Mouse (Mus musculus): ENCODE data around the gene Cmtm2a. TPM values are rescaled to one million over a fixed set of nuclear protein-coding genes. Genes with fewer than 3 reads are reported as not detected.
"Not testable (repeated sequence)": the region's sequence is repeated elsewhere in the genome, so short reads cannot be mapped to it uniquely, and the experiment has no call there.

Cmtm2a gene
- not detected in 2 replicates for total RNA-seq (2014; rRNA removed)
- polyA plus RNA-seq (2012; rRNA removed): not detected in 2 replicates

GRCm38 (mm10) chr8:104293081-104293480 is at the start of gene Cmtm2a:
Gene Cmtm2a, minus strand, starts transcription at chr8:104293181.
- not testable (repeated sequence) for H3K27ac ChIP-seq (replicated peaks; ENCODE audit: insufficient read depth, low read depth, low read length); H3K4me3 ChIP-seq (ENCODE audit: insufficient read depth, low read depth, low read length); H3K27me3 ChIP-seq (ENCODE audit: control insufficient read depth, insufficient read depth, low read length); H3K79me2 ChIP-seq (ENCODE audit: control insufficient read depth, insufficient read depth, low read length); H3K36me3 ChIP-seq (ENCODE audit: control insufficient read depth, insufficient read depth, low read length); H3K9ac ChIP-seq (ENCODE audit: low read depth, low read length); H3K4me1 ChIP-seq (ENCODE audit: control insufficient read depth, insufficient read depth, low read length); DNase-seq (ENCODE audit: extremely low read depth, low read depth, low spot score)
- WGBS: 89% methylated on average over 12 of the region's 12 CpGs

GRCm38 (mm10) chr8:104342426-104342825 is 49.4 kb upstream of the Cmtm2a start:
- Histone ChIP-seq H3K27ac (replicated peaks; ENCODE audit: insufficient read depth, low read depth, low read length) (no peak overlapping the region), H3K4me3 (ENCODE audit: insufficient read depth, low read depth, low read length) (no peak overlapping the region), H3K36me3 (ENCODE audit: control insufficient read depth, insufficient read depth, low read length) (no peaks in the 10 kb centered on the region), H3K27me3 (ENCODE audit: control insufficient read depth, insufficient read depth, low read length) (no peaks in the 10 kb centered on the region), H3K79me2 (ENCODE audit: control insufficient read depth, insufficient read depth, low read length) (no peaks in the 10 kb centered on the region), H3K4me1 (ENCODE audit: control insufficient read depth, insufficient read depth, low read length) (no peaks in the 10 kb centered on the region; the same call in none of the 2 replicates), H3K9ac (ENCODE audit: low read depth, low read length) (no peak overlapping the region)
- no peak for DNase-seq (ENCODE audit: extremely low read depth, low read depth, low spot score)
- 73% methylated on average over 5 of the region's 5 CpGs for WGBS
- TF ChIP-seq POLR2A (IDR thresholded peaks at IDR 0.05; ENCODE audit: extremely low read depth, insufficient read depth, low read length) (no peak), CTCF (IDR thresholded peaks at IDR 0.05; ENCODE audit: low read depth, low read length) (no peak)

GRCm38 (mm10) chr8:104341678-104342077 is 48.7 kb upstream of the Cmtm2a start:
- Histone ChIP-seq H3K36me3 (ENCODE audit: control insufficient read depth, insufficient read depth, low read length) (no peaks in the 10 kb centered on the region), H3K4me3 (ENCODE audit: insufficient read depth, low read depth, low read length) (peak overlapping the region; percentile 79; the same call in 1 of the 2 replicates), H3K4me1 (ENCODE audit: control insufficient read depth, insufficient read depth, low read length) (no peaks in the 10 kb centered on the region; the same call in none of the 2 replicates), H3K9ac (ENCODE audit: low read depth, low read length) (no peak overlapping the region), H3K27ac (replicated peaks; ENCODE audit: insufficient read depth, low read depth, low read length) (peak overlapping the region; percentile 36), H3K79me2 (ENCODE audit: control insufficient read depth, insufficient read depth, low read length) (no peaks in the 10 kb centered on the region), H3K27me3 (ENCODE audit: control insufficient read depth, insufficient read depth, low read length) (no peaks in the 10 kb centered on the region)
- TF ChIP-seq CTCF (IDR thresholded peaks at IDR 0.05; ENCODE audit: low read depth, low read length) (no peak), POLR2A (IDR thresholded peaks at IDR 0.05; ENCODE audit: extremely low read depth, insufficient read depth, low read length) (no peak)
- WGBS: 55% methylated on average over 6 of the region's 6 CpGs
- no peak for DNase-seq (ENCODE audit: extremely low read depth, low read depth, low spot score)

GRCm38 (mm10) chr8:104341106-104341561 is 48.2 kb upstream of the Cmtm2a start:
- H3K4me3 ChIP-seq (ENCODE audit: insufficient read depth, low read depth, low read length): peak overlapping the region; percentile 79
- 15% methylated on average over 24 of the region's 24 CpGs for WGBS
- peak; percentile 38 for DNase-seq (ENCODE audit: extremely low read depth, low read depth, low spot score)
- TF ChIP-seq POLR2A (IDR thresholded peaks at IDR 0.05; ENCODE audit: extremely low read depth, insufficient read depth, low read length) (0 out of 2 replicates have a peak, but pooled peaks have one; percentile 33), CTCF (IDR thresholded peaks at IDR 0.05; ENCODE audit: low read depth, low read length) (no peak)
- no peaks in the 10 kb centered on the region for H3K79me2 ChIP-seq (ENCODE audit: control insufficient read depth, insufficient read depth, low read length)
- H3K9ac ChIP-seq (ENCODE audit: low read depth, low read length): peak overlapping the region; percentile 76
- no peaks in the 10 kb centered on the region for H3K36me3 ChIP-seq (ENCODE audit: control insufficient read depth, insufficient read depth, low read length)
- H3K27me3 ChIP-seq (ENCODE audit: control insufficient read depth, insufficient read depth, low read length): no peaks in the 10 kb centered on the region
- H3K27ac ChIP-seq (replicated peaks; ENCODE audit: insufficient read depth, low read depth, low read length): peak overlapping the region; percentile 75
- H3K4me1 ChIP-seq (ENCODE audit: control insufficient read depth, insufficient read depth, low read length): no peaks in the 10 kb centered on the region; the same call in none of the 2 replicates

GRCm38 (mm10) chr8:104340233-104341105 is 47.5 kb upstream of the Cmtm2a start:
- peak; percentile 39 for DNase-seq (ENCODE audit: extremely low read depth, low read depth, low spot score)
- Histone ChIP-seq H3K27me3 (ENCODE audit: control insufficient read depth, insufficient read depth, low read length) (no peaks in the 10 kb centered on the region), H3K9ac (ENCODE audit: low read depth, low read length) (peak overlapping the region; percentile 76), H3K4me3 (ENCODE audit: insufficient read depth, low read depth, low read length) (peak overlapping the region; percentile 79), H3K4me1 (ENCODE audit: control insufficient read depth, insufficient read depth, low read length) (no peaks in the 10 kb centered on the region; the same call in none of the 2 replicates), H3K27ac (replicated peaks; ENCODE audit: insufficient read depth, low read depth, low read length) (peak overlapping the region; percentile 75), H3K36me3 (ENCODE audit: control insufficient read depth, insufficient read depth, low read length) (no peaks in the 10 kb centered on the region), H3K79me2 (ENCODE audit: control insufficient read depth, insufficient read depth, low read length) (no peaks in the 10 kb centered on the region)
- WGBS: 2% methylated on average over 52 of the region's 54 CpGs
- TF ChIP-seq CTCF (IDR thresholded peaks at IDR 0.05; ENCODE audit: low read depth, low read length): peak; percentile 42
- no peak for TF ChIP-seq POLR2A (IDR thresholded peaks at IDR 0.05; ENCODE audit: extremely low read depth, insufficient read depth, low read length)

GRCm38 (mm10) chr8:104339983-104340232 is 46.9 kb upstream of the Cmtm2a start:
- Histone ChIP-seq H3K9ac (ENCODE audit: low read depth, low read length) (peak overlapping the region; percentile 47), H3K4me1 (ENCODE audit: control insufficient read depth, insufficient read depth, low read length) (no peaks in the 10 kb centered on the region; the same call in none of the 2 replicates), H3K79me2 (ENCODE audit: control insufficient read depth, insufficient read depth, low read length) (no peaks in the 10 kb centered on the region), H3K27ac (replicated peaks; ENCODE audit: insufficient read depth, low read depth, low read length) (peak overlapping the region; percentile 45), H3K4me3 (ENCODE audit: insufficient read depth, low read depth, low read length) (peak overlapping the region; percentile 79), H3K27me3 (ENCODE audit: control insufficient read depth, insufficient read depth, low read length) (no peaks in the 10 kb centered on the region), H3K36me3 (ENCODE audit: control insufficient read depth, insufficient read depth, low read length) (no peaks in the 10 kb centered on the region)
- TF ChIP-seq POLR2A (IDR thresholded peaks at IDR 0.05; ENCODE audit: extremely low read depth, insufficient read depth, low read length): no peak
- no peak for TF ChIP-seq CTCF (IDR thresholded peaks at IDR 0.05; ENCODE audit: low read depth, low read length)
- no peak for DNase-seq (ENCODE audit: extremely low read depth, low read depth, low spot score)
- WGBS: 7% methylated on average over 6 of the region's 6 CpGs

All from liver, adult 2 months (tissue).